Mouse (Mus musculus) testis, adult 2 months (tissue): ENCODE measurements around the gene Camta1.

Source experiments
- CTCF ChIP-seq: fragments of 200-500 bp; IDR thresholded peaks from 2 replicates; pipeline ENCODE4 v1.5.1; 2012; ENCODE audit warnings: low read depth, mild to moderate bottlenecking, inconsistent platforms, low read length, moderate library complexity; ENCODE audit not compliant: control insufficient read depth, insufficient read depth, insufficient replicate concordance
- POLR2A ChIP-seq: fragments of 200-500 bp; IDR thresholded peaks from 2 replicates; pipeline ENCODE4 v1.6.1; 2012; ENCODE audit warnings: low read depth, mild to moderate bottlenecking, inconsistent platforms, low read length, moderate library complexity; ENCODE audit not compliant: control insufficient read depth

DNA sequence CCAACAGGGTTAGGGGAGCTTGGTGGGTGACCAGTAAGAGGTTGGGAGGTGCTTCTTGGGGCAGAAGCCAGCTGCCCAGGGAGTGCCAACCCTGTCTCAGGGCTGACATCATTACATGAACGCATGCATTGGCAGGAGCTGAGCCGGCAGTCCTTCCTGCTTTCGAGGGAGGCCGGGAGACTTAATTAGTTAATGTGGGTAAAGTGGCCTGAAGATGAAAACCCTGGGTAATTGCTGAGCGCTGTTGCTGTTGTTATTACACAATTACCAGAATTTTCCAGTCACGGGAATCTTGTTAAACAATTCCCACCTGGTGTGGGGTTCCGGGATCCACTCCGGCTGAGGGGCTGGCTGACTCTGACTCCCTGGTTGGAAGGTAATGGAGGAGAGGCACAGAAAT is 689.1 kb downstream of the Camta1 start:
- TF ChIP-seq POLR2A (no peak), CTCF (no peak)
